Mouse (Mus musculus) adrenal gland, postnatal 25 days (tissue): ENCODE data around the gene Cyp8b1. TPM values are rescaled to one million over a fixed set of nuclear protein-coding genes. Genes with fewer than 3 reads are reported as not detected.

ENCODE experiments used
- DNase-seq: peaks from one replicate; pipeline ENCODE4 v3.0.0; 2021; ENCODE audit warnings: mixed read lengths
- total RNA-seq: library from RNA; stranded (reverse); gene quantifications from 2 replicates; pipeline ENCODE4 v1.2.3, GENCODE M21; 2021

Gene Cyp8b1
- total RNA-seq, 1 experiment from 2014 or later = 0.36 TPM

- peak; percentile 28 for DNase-seq
These were observed 1.8 kb downstream of the Cyp8b1 start for GRCm38 (mm10) chr9:121914226-121914757.

GRCm38 (mm10) chr9:121912786-121913185 is 3.3 kb downstream of the Cyp8b1 start:
- no peak for DNase-seq

GRCm38 (mm10) chr9:121911196-121911595 is 4.9 kb downstream of the Cyp8b1 start:
- no peak for DNase-seq

GRCm38 (mm10) chr9:121909635-121910034 is 6.5 kb downstream of the Cyp8b1 start:
- DNase-seq = no peak

- no peak for DNase-seq
These were observed 7.8 kb downstream of the Cyp8b1 start for GRCm38 (mm10) chr9:121908321-121908720.

GRCm38 (mm10) chr9:121907356-121908070 is 8.6 kb downstream of the Cyp8b1 start:
- DNase-seq = no peak

DNA sequence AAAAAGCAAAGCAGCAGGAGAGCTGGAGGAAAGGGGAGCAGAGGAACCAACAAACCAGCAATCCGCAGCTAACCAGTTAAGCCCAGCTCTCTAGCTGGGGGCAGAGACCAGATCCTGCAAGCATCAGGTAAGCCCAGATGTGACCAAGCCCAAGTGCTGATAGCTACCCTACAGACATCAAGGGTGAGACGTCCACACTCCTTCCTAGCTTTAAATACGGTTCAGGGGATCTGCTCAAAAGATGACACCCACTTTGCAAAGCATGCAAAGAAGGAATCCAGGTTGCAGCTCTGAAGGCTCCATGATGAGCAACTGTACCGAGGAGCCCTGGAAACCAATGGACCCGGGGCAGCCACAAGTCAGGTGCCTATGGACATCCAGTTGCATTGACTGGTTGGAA is 9.6 kb downstream of the Cyp8b1 start:
- no peak for DNase-seq

- DNase-seq = no peak
These were observed 10.4 kb downstream of the Cyp8b1 start for GRCm38 (mm10) chr9:121905556-121906185.

- no peak for DNase-seq
These were observed 11.2 kb downstream of the Cyp8b1 start for GRCm38 (mm10) chr9:121904946-121905345.

DNA sequence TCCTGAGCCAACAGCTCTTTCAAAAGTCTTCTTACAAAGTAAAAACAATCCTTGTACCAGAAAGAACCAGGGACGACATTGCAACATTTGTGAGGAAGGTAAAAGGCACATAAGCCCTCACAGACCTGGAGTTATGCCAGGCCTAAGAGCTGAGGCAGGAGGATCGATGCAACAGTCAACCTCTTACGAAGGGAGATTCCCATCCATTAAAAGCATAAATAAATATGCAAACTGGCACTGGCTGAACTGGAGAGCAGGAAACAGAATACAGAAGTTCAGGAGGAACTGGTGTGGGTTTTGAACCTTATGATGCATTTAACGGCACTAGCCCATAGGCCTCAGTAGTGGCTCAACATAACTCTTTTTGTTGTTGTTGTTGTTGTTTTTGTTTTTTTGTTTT is 11.8 kb downstream of the Cyp8b1 start:
- no peak for DNase-seq

DNA sequence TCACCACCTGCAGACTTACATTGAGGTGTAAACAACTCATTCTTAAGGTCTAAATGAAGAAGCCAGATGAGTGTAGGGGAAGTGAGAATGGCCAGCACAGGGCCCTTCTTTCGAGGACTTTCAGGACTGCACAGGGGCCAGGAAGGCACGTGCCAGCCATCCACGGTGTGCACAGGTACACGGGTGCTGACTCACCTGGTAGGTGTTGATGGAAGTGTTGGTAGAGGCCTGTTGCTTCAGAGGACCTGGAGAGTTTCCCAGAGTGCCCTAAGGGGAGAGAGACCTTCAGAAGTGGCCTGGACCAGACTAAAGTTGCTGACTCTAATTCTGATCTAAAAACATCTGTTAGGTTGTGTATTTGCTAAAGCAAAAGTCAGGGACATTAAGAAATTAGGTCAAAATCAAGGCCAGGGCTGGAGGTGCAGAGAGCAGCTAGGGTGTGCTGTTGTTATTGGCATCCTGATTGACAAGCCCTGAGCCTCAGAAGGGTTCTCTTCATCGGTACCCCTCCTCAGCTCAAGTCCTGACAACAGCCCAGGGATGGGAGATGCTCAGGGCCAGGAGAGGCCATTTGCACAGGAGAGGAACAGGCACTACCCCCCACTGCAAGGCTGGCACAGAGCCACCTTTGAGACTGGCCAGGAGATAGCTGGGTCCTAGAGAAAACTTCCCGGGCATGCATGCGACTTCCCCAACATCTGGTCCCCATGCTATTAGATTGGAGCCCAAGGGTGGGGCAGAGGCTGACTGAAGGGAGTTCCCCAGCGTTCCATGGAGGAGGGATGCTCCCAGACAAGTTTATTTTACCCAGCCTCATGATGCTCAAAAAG is 12.4 kb downstream of the Cyp8b1 start:
- peak; percentile 59 for DNase-seq

- DNase-seq = no peak
These were observed 14.1 kb downstream of the Cyp8b1 start for GRCm38 (mm10) chr9:121901710-121902700.

- no peak for DNase-seq
These were observed 15.7 kb downstream of the Cyp8b1 start for GRCm38 (mm10) chr9:121900282-121900855.

DNA sequence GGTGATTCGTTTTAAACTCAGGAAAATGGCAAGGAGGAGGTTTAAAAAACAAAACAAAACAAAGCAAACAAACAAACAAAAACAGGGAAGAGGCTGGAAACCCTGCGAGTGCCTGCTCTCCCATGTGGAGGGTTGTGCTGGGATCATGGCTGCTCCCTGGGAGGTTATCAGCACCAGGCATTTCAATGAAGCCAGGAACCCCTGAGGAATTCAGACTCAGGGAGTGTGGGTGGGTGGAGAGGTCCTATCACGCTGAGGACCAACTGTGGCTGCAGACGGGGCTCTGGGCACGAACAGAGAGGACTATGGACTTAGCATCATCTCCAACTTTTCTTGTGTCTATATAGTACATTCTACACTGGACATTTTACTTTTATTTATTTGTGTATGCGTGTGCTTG is 16.8 kb downstream of the Cyp8b1 start:
- no peak for DNase-seq

DNA sequence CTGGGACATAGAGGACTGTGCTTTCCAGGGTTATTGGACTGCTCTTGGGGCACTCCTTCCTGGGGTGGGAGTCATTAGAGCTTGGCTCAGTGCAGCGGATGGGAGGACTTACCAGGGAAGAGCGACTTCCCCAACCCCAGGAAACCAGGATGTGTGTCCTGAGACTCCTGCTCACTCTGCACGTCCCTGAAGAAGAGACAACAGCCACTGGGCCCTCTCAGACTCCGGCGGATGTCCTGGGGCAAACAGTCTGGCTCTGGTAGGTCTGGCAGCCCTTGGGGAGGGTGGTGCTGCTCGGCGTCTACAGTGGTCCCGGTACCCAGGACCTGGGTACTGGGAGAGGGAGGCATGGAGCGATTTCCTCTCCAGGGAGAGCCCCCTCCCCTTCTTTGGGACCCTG is 17.9 kb downstream of the Cyp8b1 start, which contains the start of gene Ackr2:
Gene Ackr2, plus strand, starts transcription at position 111 of the 400 bp plus-strand sequence.
- no peak for DNase-seq

GRCm38 (mm10) chr9:121896820-121897219 is 19.3 kb downstream of the Cyp8b1 start:
- no peak for DNase-seq

DNA sequence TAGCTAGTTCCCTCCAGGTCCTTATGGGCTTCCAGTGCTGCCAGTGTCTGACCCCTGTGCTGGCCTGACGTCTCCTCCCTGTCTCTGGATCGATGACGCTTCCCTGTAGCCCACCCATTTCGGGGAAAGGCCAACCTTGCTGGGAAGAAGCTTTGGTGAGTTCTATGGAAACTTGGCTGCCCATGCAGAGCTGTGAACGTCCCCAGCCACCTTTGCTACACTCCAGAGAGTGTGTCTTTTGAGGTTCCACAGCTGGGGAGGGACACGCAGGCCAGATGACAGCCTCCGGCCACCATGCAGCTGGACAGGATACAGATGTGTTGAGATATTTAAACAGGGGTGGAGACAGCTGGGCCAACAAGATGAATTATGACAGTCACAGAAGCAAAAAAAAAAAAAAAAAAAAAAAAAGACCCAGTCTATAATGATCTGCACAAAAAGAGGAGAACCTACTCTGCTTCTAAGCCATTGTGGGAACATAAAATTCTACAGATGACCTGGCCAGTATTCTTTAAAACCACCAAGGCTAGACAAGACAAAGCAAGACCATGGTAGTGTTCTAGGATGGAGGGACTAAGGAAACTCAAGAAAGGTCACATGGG is 20.6 kb downstream of the Cyp8b1 start:
- DNase-seq = no peak

DNA sequence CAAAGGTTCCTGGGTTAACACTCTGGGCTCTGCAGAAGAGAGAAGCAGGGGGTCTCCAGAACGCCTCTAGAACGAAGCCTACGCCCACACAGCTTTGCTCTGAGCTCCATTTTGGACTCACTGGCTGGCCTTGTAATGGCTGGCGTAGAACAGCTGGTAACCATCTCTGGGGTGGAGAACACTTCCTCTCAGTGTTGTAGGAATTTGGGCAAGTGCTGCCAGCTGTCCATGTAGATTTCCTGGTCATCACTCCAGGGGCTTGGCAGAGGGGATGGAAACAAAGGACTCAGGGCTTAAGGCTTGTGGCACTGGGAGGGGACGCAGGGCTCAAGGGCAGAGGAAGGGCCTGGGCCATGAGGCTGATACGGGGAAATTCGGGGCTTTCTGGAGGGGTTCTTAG is 21.7 kb downstream of the Cyp8b1 start:
- no peak for DNase-seq

DNA sequence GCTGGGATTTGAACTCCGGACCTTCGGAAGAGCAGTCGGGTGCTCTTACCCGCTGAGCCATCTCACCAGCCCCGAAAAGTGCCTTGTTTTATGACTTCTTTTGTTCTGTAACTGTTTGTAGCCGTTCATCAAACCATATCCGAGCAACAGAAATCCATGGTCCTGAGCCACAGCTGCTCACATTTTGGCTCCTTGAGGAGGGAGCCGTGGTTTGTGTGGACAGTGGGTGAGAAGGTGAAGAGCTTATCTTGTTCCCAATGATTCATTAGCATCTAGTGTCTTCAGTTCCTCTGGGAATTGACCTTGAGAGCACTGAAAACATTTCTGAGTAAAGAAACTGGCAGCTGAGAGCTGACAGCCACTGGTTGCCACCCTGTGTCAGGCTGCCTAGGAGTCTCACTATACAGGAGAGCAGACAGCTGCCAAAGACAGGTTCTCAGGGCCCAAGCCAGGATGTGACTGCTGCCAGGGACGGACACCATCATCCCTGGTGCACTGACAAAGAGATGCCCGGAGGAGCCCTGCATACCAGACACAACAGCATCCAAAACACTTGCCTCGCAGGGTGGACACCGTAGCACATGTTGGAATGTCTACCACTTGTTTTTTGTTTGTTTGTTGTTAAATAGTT is 23.9 kb downstream of the Cyp8b1 start:
- no peak for DNase-seq

- DNase-seq = no peak
These were observed 24.8 kb downstream of the Cyp8b1 start for GRCm38 (mm10) chr9:121891301-121891700.
